Mouse (Mus musculus) lung, embryonic 14.5 days (tissue): Measurements from ENCODE around the gene Acvr1b. TPM values are rescaled to one million over a fixed set of nuclear protein-coding genes. Genes with fewer than 3 reads are reported as not detected.
A peak's percentile ranks its signal among the peaks of the same experiment; 100 is the strongest.

Source experiments
- ATAC-seq: fragments of 200-750 bp; cut with Nextera tagmentation; 2 replicates; pipeline ENCODE4 v1.8.0; 2017; ENCODE audit warnings: mild to moderate bottlenecking, moderate TSS enrichment, moderate library complexity; ENCODE audit not compliant: insufficient read depth
- DNase-seq: peaks from one replicate; pipeline ENCODE4 v3.0.0-alpha.2; 2015
- H3K27ac ChIP-seq: fragments of 300-500 bp; sonication (generic); 2 replicates; pipeline ENCODE4 v1.5.1; 2014; ENCODE audit warnings: low read depth, mild to moderate bottlenecking, moderate library complexity
- H3K27me3 ChIP-seq: fragments of 300-500 bp; sonication (generic); 2 replicates; pipeline ENCODE4 v1.6.1; 2014; ENCODE audit warnings: low read length, control low read depth; ENCODE audit not compliant: insufficient read depth
- H3K36me3 ChIP-seq: fragments of 300-500 bp; sonication (generic); 2 replicates; pipeline ENCODE4 v1.6.1; 2014; ENCODE audit warnings: control low read depth; ENCODE audit not compliant: insufficient read depth
- H3K4me1 ChIP-seq: fragments of 300-500 bp; sonication (generic); 2 replicates; pipeline ENCODE4 v1.6.1; 2014; ENCODE audit warnings: antibody characterized with exemption, control low read depth; ENCODE audit not compliant: insufficient read depth
- H3K4me2 ChIP-seq: fragments of 300-500 bp; sonication (generic); 2 replicates; pipeline ENCODE4 v1.6.1; 2014; ENCODE audit warnings: mild to moderate bottlenecking
- H3K4me3 ChIP-seq: fragments of 300-500 bp; sonication (generic); 2 replicates; pipeline ENCODE4 v1.5.1; 2014; ENCODE audit warnings: low read depth, low read length
- H3K9ac ChIP-seq: fragments of 300-500 bp; sonication (generic); 2 replicates; pipeline ENCODE4 v1.6.1; 2014
- H3K9me3 ChIP-seq: fragments of 300-500 bp; sonication (generic); 2 replicates; pipeline ENCODE4 v1.6.1; 2016; ENCODE audit warnings: low read depth, low read length, control low read depth
- CTCF ChIP-seq: IDR thresholded peaks from 2 replicates; pipeline ENCODE4 v1.5.1; 2016; ENCODE audit warnings: antibody characterized with exemption, low read depth
- WGBS: fragments of 180-500 bp; shearing (Covaris S2); extraction: QIAGEN DNeasy Blood & Tissue Kit; methylation state at CpG from one replicate; pipeline ENCODE4 v1.1.7; 2014; 5-methylcytosine and 5-hydroxymethylcytosine counted together
- polyA plus RNA-seq: library from polyadenylated mRNA; unstranded; fragments of >200 nt; fragmentation: Nextera tagmentation; extraction: Ambion mirVana; gene quantifications from 2 replicates; pipeline ENCODE4 v1.2.1, GENCODE M21; 2014

Gene Acvr1b
- polyA plus RNA-seq, 1 experiment from 2014 or later = 6.3 TPM

GRCm38 (mm10) chr15:101239821-101240220, 66.0 kb downstream of the Acvr1b start:
- Histone ChIP-seq H3K27ac (no peak overlapping the region), H3K36me3 (no peaks in the 10 kb centered on the region), H3K4me3 (no peak overlapping the region), H3K27me3 (0 out of 2 replicates have a peak, but pooled peaks cover 3% of the 10 kb centered on the region), H3K9ac (no peak overlapping the region), H3K4me2 (no peak overlapping the region), H3K4me1 (no peaks in the 10 kb centered on the region; the same call in 1 of the 2 replicates), H3K9me3 (no peaks in the 10 kb centered on the region)
- TF ChIP-seq CTCF = no peak
- ATAC-seq (no peak), DNase-seq (no peak)
- WGBS = 59% methylated on average over 8 of the region's 8 CpGs

DNA sequence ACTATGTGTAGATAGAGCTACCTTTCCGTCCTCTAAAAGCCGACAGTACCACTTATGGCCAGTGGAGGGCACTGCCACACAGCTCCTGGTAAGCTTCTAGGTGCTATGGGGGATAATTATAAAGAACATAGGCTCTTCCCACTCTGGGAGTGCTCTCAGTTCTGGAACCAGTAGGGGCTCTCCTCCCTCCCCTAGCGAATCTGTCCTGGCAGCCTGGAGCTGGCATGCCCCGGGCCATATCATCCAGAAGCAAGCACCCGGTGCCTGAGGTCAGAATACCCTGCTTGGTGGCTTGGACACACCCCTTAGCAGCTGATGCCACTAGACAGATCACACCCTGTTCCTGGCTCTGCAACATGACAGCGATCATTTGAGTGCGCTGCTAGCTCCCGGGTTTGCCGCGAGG, 66.9 kb downstream of the Acvr1b start:
- 2% methylated on average over 10 of the region's 10 CpGs for whole genome bisulfite sequencing
- 0 out of 2 replicates have a peak, but pooled peaks cover 3% of the 10 kb centered on the region for H3K27me3 ChIP-seq
- ATAC-seq (peak; percentile 75), DNase-seq (peak; percentile 96)
- H3K9ac ChIP-seq = peak overlapping the region; percentile 21; the same call in 1 of the 2 replicates
- H3K4me2 ChIP-seq = peak overlapping the region; percentile 53
- no peaks in the 10 kb centered on the region for H3K9me3 ChIP-seq
- peak overlapping the region; percentile 15; the same call in 1 of the 2 replicates for H3K4me3 ChIP-seq
- peak; percentile 95 for TF ChIP-seq CTCF
- no peaks in the 10 kb centered on the region for H3K4me1 ChIP-seq
- H3K36me3 ChIP-seq = no peaks in the 10 kb centered on the region
- H3K27ac ChIP-seq = peak overlapping the region; percentile 13; the same call in 1 of the 2 replicates

DNA sequence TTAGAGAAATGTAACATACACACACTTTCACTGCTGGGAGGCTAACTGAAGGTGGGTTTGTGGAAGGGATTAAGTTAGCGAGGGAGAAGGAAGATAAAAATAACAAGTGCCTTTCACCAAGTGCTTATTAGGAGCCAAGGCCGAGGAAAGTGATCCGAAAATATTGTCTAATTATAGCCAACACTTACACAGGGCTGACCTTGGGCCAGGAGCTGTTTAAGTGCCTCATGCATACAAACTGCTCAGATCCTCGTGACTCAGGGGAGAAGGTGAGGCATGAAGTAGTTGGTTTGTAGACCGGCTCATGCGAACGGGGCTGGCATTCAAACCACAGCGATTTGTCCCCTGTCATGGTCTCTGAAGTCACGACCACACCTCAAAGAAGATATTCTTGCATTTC, 67.4 kb downstream of the Acvr1b start:
- WGBS = 42% methylated on average over 9 of the region's 9 CpGs
- H3K9me3 ChIP-seq = no peaks in the 10 kb centered on the region
- H3K36me3 ChIP-seq = no peaks in the 10 kb centered on the region
- ATAC-seq (no peak), DNase-seq (no peak)
- TF ChIP-seq CTCF = no peak
- H3K4me1 ChIP-seq = no peaks in the 10 kb centered on the region
- 0 out of 2 replicates have a peak overlapping the region, but pooled peaks have one; percentile 15 for H3K4me3 ChIP-seq
- peak overlapping the region; percentile 21; the same call in 1 of the 2 replicates for H3K9ac ChIP-seq
- H3K27me3 ChIP-seq = 0 out of 2 replicates have a peak, but pooled peaks cover 3% of the 10 kb centered on the region
- peak overlapping the region; percentile 13; the same call in 1 of the 2 replicates for H3K27ac ChIP-seq
- H3K4me2 ChIP-seq = peak overlapping the region; percentile 53

DNA sequence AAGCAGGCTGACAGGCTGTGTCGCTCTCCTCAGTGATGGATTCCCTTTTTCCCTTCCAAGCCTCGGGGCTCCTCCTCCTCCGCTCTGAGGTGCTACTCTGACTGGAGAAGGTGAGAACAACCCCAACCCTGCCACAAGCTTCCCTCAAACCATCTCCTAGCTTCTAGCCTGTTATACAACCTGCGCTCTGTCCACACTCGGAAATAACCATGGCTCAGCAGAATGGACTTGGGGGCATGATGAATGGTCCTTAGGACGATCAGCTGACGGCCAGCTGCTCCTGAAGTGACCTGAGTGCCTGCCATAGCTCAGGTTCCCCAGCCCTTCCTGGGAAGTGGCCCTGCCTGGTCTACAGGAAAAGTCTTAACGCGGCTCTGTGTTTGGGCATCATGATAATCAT, 68.0 kb downstream of the Acvr1b start:
- DNase-seq = no peak
- no peak overlapping the region for H3K4me2 ChIP-seq
- H3K27ac ChIP-seq = peak overlapping the region; percentile 13; the same call in 1 of the 2 replicates
- no peaks in the 10 kb centered on the region for H3K36me3 ChIP-seq
- no peak for ATAC-seq
- WGBS = 53% methylated on average over 9 of the region's 9 CpGs
- no peaks in the 10 kb centered on the region for H3K9me3 ChIP-seq
- 0 out of 2 replicates have a peak, but pooled peaks cover 3% of the 10 kb centered on the region for H3K27me3 ChIP-seq
- H3K9ac ChIP-seq = no peak overlapping the region
- no peaks in the 10 kb centered on the region; the same call in 1 of the 2 replicates for H3K4me1 ChIP-seq
- H3K4me3 ChIP-seq = no peak overlapping the region
- no peak for TF ChIP-seq CTCF

- H3K36me3 ChIP-seq = no peaks in the 10 kb centered on the region
- H3K9ac ChIP-seq = no peak overlapping the region
- H3K4me3 ChIP-seq = no peak overlapping the region
- TF ChIP-seq CTCF = peak; percentile 41
- H3K27me3 ChIP-seq = 0 out of 2 replicates have a peak, but pooled peaks cover 3% of the 10 kb centered on the region
- no peak for ATAC-seq
- peak; percentile 67 for DNase-seq
- no peaks in the 10 kb centered on the region for H3K9me3 ChIP-seq
- H3K4me2 ChIP-seq = no peak overlapping the region
- no peak overlapping the region for H3K27ac ChIP-seq
- peaks cover 3% of the 10 kb centered on the region for H3K4me1 ChIP-seq
- WGBS = 14% methylated on average over 8 of the region's 8 CpGs
These were observed 68.8 kb downstream of the Acvr1b start for GRCm38 (mm10) chr15:101242645-101243044.

DNA sequence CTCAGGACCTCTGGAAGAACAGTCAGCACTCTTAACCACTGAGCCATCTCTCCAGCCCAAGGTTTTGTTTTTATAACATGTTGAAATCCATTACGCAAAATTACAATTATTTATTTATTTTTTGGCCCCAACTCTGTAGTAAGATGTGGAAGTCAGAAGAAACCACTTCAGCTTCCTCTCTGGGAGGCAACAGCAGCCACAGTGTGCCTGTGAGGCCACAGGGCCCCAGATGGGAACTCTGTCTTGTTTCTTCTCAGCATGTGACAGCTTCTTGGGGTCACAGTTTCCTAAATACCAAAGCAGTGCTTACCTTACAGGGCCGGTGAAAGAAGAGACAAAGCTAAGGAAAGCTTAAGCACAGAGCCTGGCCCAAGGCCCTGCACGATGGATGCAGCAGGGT, 70.1 kb downstream of the Acvr1b start:
- ATAC-seq (no peak), DNase-seq (no peak)
- Histone ChIP-seq H3K4me1 (peaks cover 12% of the 10 kb centered on the region), H3K4me2 (no peak overlapping the region), H3K9me3 (no peaks in the 10 kb centered on the region), H3K27ac (no peak overlapping the region), H3K27me3 (no peaks in the 10 kb centered on the region), H3K9ac (no peak overlapping the region), H3K36me3 (no peaks in the 10 kb centered on the region), H3K4me3 (no peak overlapping the region)
- WGBS = 72% methylated on average over 3 of the region's 3 CpGs
- TF ChIP-seq CTCF = no peak

DNA sequence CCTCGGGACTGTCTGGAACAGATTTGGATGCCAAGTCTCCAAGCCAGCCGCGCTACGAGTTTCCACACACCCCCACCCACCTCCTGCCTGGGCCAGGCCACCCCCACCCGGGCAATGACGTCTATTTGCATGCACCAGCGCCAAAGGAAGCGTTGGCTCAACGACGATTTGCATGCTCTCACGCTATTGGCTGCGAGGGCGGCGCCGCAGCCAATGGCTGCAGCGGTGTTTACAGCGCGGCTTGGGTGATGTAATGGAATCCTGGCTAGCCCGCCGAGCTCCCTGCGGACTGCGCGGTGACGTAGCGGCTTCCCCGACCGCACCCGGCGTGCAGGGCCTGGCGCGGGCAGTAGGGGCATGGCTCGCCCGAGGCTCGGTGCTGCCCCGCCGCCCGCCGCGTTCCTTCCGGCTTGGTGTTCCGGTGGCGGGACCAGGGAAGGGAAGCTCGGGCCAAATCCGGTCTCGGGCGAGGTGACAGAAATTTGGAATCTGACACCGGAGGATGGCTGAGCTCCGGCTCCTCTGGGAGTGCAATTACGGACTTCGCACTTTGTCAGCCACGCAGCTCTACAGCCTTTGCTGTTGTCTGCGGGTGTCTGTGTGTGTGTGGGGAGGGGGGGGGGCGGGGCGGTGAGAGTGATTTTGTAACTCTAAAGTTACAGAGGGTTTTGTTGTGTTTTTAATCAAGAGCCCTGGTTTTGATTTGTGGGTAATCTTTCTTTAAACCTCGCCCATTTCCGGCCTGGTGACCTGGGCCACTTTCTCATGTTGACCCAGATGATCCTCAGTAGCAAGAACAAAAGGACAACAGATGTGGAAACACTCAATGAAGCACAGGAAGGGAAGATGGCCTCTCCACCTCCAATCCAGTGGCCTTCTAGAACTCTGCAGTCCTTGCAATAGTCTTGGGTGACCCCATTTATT, 72.6 kb downstream of the Acvr1b start:
- 1% methylated on average over 56 of the region's 56 CpGs for WGBS
- Histone ChIP-seq H3K9me3 (no peaks in the 10 kb centered on the region), H3K27me3 (no peaks in the 10 kb centered on the region), H3K9ac (peak overlapping the region; percentile 54), H3K27ac (peak overlapping the region; percentile 89), H3K4me1 (peaks cover 12% of the 10 kb centered on the region), H3K36me3 (no peaks in the 10 kb centered on the region), H3K4me2 (peak overlapping the region; percentile 64), H3K4me3 (peak overlapping the region; percentile 32)
- TF ChIP-seq CTCF = peak; percentile 42; the same call in 1 of the 2 replicates
- ATAC-seq = peak; percentile 98
- DNase-seq = peak; percentile 99
